Mouse (Mus musculus) intestine, embryonic 14.5 days (tissue): ENCODE measurements around the gene Foxj1. TPM values are rescaled to one million over a fixed set of nuclear protein-coding genes. Genes with fewer than 3 reads are reported as not detected.

Experiments
- ATAC-seq: fragments of 200-750 bp; cut with Nextera tagmentation; replicated peaks from 2 replicates; pipeline ENCODE4 v1.8.0; 2017; ENCODE audit warnings: low read depth, moderate number of reproducible peaks, moderate TSS enrichment, moderate library complexity; ENCODE audit not compliant: low FRiP score, low TSS enrichment
- DNase-seq: peaks from one replicate; pipeline ENCODE4 v3.0.0-alpha.2; 2018; ENCODE audit warnings: low spot score
- H3K27ac ChIP-seq: fragments of 300-500 bp; sonication (generic); 2 replicates; pipeline ENCODE4 v1.5.1; 2014; ENCODE audit warnings: low read depth, mild to moderate bottlenecking, control low read depth
- H3K27me3 ChIP-seq: fragments of 300-500 bp; sonication (generic); replicated peaks from 2 replicates; pipeline ENCODE4 v1.6.1; 2014; ENCODE audit warnings: low read length, control low read depth; ENCODE audit not compliant: control insufficient read depth, insufficient read depth
- H3K36me3 ChIP-seq: fragments of 300-500 bp; sonication (generic); 2 replicates; pipeline ENCODE4 v1.6.1; 2014; ENCODE audit warnings: low read length, control low read depth; ENCODE audit not compliant: control insufficient read depth, insufficient read depth
- H3K4me1 ChIP-seq: fragments of 300-500 bp; sonication (generic); replicated peaks from 2 replicates; pipeline ENCODE4 v1.6.1; 2014; ENCODE audit warnings: low read length, control low read depth, mixed read lengths; ENCODE audit not compliant: control insufficient read depth, insufficient read depth
- H3K4me2 ChIP-seq: fragments of 300-500 bp; sonication (generic); 2 replicates; pipeline ENCODE4 v1.6.1; 2014; ENCODE audit warnings: low read length
- H3K4me3 ChIP-seq: fragments of 300-500 bp; sonication (generic); 2 replicates; pipeline ENCODE4 v1.5.1; 2014; ENCODE audit warnings: low read depth, low read length, control low read depth, mixed read lengths
- H3K9ac ChIP-seq: fragments of 300-500 bp; sonication (generic); 2 replicates; pipeline ENCODE4 v1.6.1; 2014; ENCODE audit warnings: mild to moderate bottlenecking, low read length
- H3K9me3 ChIP-seq: fragments of 300-500 bp; sonication (generic); 2 replicates; pipeline ENCODE4 v1.6.1; 2016; ENCODE audit warnings: low read length, control low read depth; ENCODE audit not compliant: control insufficient read depth
- WGBS: fragments of 180-500 bp; shearing (Covaris S2); extraction: QIAGEN DNeasy Blood & Tissue Kit; methylation state at CpG from one replicate; pipeline ENCODE4 v1.1.7; 2014; 5-methylcytosine and 5-hydroxymethylcytosine counted together
- polyA plus RNA-seq: library from polyadenylated mRNA; unstranded; fragments of >200 nt; fragmentation: Nextera tagmentation; extraction: Ambion mirVana; gene quantifications from 2 replicates; pipeline ENCODE4 v1.2.1, GENCODE M21; 2014

Foxj1 gene
- polyA plus RNA-seq, 1 experiment from 2014 or later = 0.97 TPM

- no peak for ATAC-seq
- 0 out of 2 replicates have a peak, but pooled peaks cover 4% of the 10 kb centered on the region for H3K4me1 ChIP-seq
- H3K9ac ChIP-seq = no peak overlapping the region
Observed at GRCm38 (mm10) chr11:116305423-116305822, 29.8 kb downstream of the Foxj1 start.

GRCm38 (mm10) chr11:116298621-116299020 is 36.6 kb downstream of the Foxj1 start:
- 90% methylated on average over 6 of the region's 6 CpGs for WGBS
- no peaks in the 10 kb centered on the region for H3K9me3 ChIP-seq
- H3K27ac ChIP-seq = no peak overlapping the region
- ATAC-seq (no peak), DNase-seq (no peak)
- peaks cover 75% of the 10 kb centered on the region for H3K36me3 ChIP-seq
- H3K4me3 ChIP-seq = no peak overlapping the region
- no peak overlapping the region for H3K9ac ChIP-seq
- 0 out of 2 replicates have a peak, but pooled peaks cover 2% of the 10 kb centered on the region for H3K4me1 ChIP-seq
- no peak overlapping the region for H3K4me2 ChIP-seq
- H3K27me3 ChIP-seq = no peaks in the 10 kb centered on the region

More at GRCm38 (mm10) chr11:116305423-116305822, 29.8 kb downstream of the Foxj1 start:
- Histone ChIP-seq H3K36me3 (peaks cover 46% of the 10 kb centered on the region), H3K4me2 (peak overlapping the region; percentile 71), H3K27ac (no peak overlapping the region), H3K9me3 (no peaks in the 10 kb centered on the region), H3K27me3 (no peaks in the 10 kb centered on the region), H3K4me3 (peak overlapping the region; percentile 64; the same call in 1 of the 2 replicates)
- no peak for DNase-seq
- WGBS = 100% methylated on average over 2 of the region's 2 CpGs

GRCm38 (mm10) chr11:116298221-116298620 is 37.0 kb downstream of the Foxj1 start:
- Histone ChIP-seq H3K4me2 (no peak overlapping the region), H3K9ac (no peak overlapping the region), H3K27me3 (no peaks in the 10 kb centered on the region), H3K4me3 (no peak overlapping the region), H3K9me3 (no peaks in the 10 kb centered on the region), H3K27ac (no peak overlapping the region), H3K4me1 (0 out of 2 replicates have a peak, but pooled peaks cover 2% of the 10 kb centered on the region), H3K36me3 (peaks cover 71% of the 10 kb centered on the region)
- no peak for DNase-seq
- ATAC-seq = no peak
- 90% methylated on average over 11 of the region's 11 CpGs for WGBS

GRCm38 (mm10) chr11:116297017-116297416 is 38.2 kb downstream of the Foxj1 start:
- Histone ChIP-seq H3K4me1 (0 out of 2 replicates have a peak, but pooled peaks cover 2% of the 10 kb centered on the region), H3K27ac (no peak overlapping the region), H3K4me3 (no peak overlapping the region), H3K9ac (no peak overlapping the region), H3K27me3 (no peaks in the 10 kb centered on the region), H3K4me2 (no peak overlapping the region), H3K9me3 (no peaks in the 10 kb centered on the region), H3K36me3 (peaks cover 67% of the 10 kb centered on the region)
- WGBS = 75% methylated on average over 3 of the region's 3 CpGs
- ATAC-seq = no peak
- no peak for DNase-seq

GRCm38 (mm10) chr11:116296191-116296734 is 38.9 kb downstream of the Foxj1 start:
- Histone ChIP-seq H3K4me1 (0 out of 2 replicates have a peak, but pooled peaks cover 2% of the 10 kb centered on the region), H3K27me3 (no peaks in the 10 kb centered on the region), H3K36me3 (peaks cover 64% of the 10 kb centered on the region), H3K27ac (no peak overlapping the region), H3K9me3 (no peaks in the 10 kb centered on the region), H3K4me3 (no peak overlapping the region), H3K4me2 (no peak overlapping the region), H3K9ac (no peak overlapping the region)
- ATAC-seq = no peak
- no peak for DNase-seq
- 84% methylated on average over 8 of the region's 8 CpGs for WGBS

GRCm38 (mm10) chr11:116294319-116294718 is 40.9 kb downstream of the Foxj1 start:
- 27% methylated on average over 5 of the region's 5 CpGs for WGBS
- no peaks in the 10 kb centered on the region for H3K9me3 ChIP-seq
- DNase-seq (peak; percentile 73), ATAC-seq (no peak)
- no peak overlapping the region for H3K4me2 ChIP-seq
- H3K4me1 ChIP-seq = 0 out of 2 replicates have a peak, but pooled peaks cover 5% of the 10 kb centered on the region
- H3K36me3 ChIP-seq = peaks cover 63% of the 10 kb centered on the region
- no peak overlapping the region for H3K9ac ChIP-seq
- H3K4me3 ChIP-seq = no peak overlapping the region
- no peak overlapping the region for H3K27ac ChIP-seq
- no peaks in the 10 kb centered on the region for H3K27me3 ChIP-seq

- Histone ChIP-seq H3K36me3 (peaks cover 64% of the 10 kb centered on the region), H3K9ac (no peak overlapping the region), H3K9me3 (no peaks in the 10 kb centered on the region), H3K27me3 (no peaks in the 10 kb centered on the region), H3K4me2 (no peak overlapping the region), H3K27ac (no peak overlapping the region), H3K4me1 (0 out of 2 replicates have a peak, but pooled peaks cover 5% of the 10 kb centered on the region), H3K4me3 (no peak overlapping the region)
- ATAC-seq = no peak; the same call in 1 of the 2 replicates
- DNase-seq = no peak
- WGBS = 85% methylated on average over 12 of the region's 12 CpGs
Observed at GRCm38 (mm10) chr11:116293538-116294137, 41.6 kb downstream of the Foxj1 start.

GRCm38 (mm10) chr11:116292401-116292800 is 42.8 kb downstream of the Foxj1 start:
- Histone ChIP-seq H3K27ac (no peak overlapping the region), H3K4me1 (0 out of 2 replicates have a peak, but pooled peaks cover 5% of the 10 kb centered on the region), H3K36me3 (peaks cover 66% of the 10 kb centered on the region), H3K9ac (no peak overlapping the region), H3K4me2 (no peak overlapping the region), H3K27me3 (no peaks in the 10 kb centered on the region), H3K9me3 (no peaks in the 10 kb centered on the region), H3K4me3 (no peak overlapping the region)
- DNase-seq = no peak
- ATAC-seq = no peak
- 93% methylated on average over 13 of the region's 13 CpGs for WGBS
